Mouse (Mus musculus) skeletal muscle tissue, postnatal 0 days (tissue): ENCODE measurements around the gene Pgm3. TPM values are rescaled to one million over a fixed set of nuclear protein-coding genes. Genes with fewer than 3 reads are reported as not detected.

ENCODE experiments used
- polyA plus RNA-seq: library from polyadenylated mRNA; unstranded; fragments of >200 nt; fragmentation: Nextera tagmentation; extraction: Ambion mirVana; gene quantifications from 2 replicates; pipeline ENCODE4 v1.2.1, GENCODE M21; 2015

Gene Pgm3
- polyA plus RNA-seq, result 8.9 and 12.0 TPM in 2 replicates

GRCm38 (mm10) chr9:86571540-86572135, at the start of gene Pgm3, which contains the start of gene Rwdd2a:
TSS of gene Pgm3 (minus strand) at chr9:86571842.
TSS of gene Rwdd2a (plus strand) at chr9:86571991.

Other genes with a start within 250 kb of the Pgm3 start
- gene Ube2cbp, start 106.9 kb downstream of the Pgm3 start, polyA plus RNA-seq, result 1.7 and 1.9 TPM in 2 replicates
- gene Dop1a, start 104.7 kb downstream of the Pgm3 start, polyA plus RNA-seq, result 5.5 and 7.8 TPM in 2 replicates
- 1.7 TPM in 2 replicates for gene Rwdd2a, start 149 bp upstream of the Pgm3 start, polyA plus RNA-seq
- 11.1 and 25.5 TPM in 2 replicates for gene Me1, start 124.1 kb upstream of the Pgm3 start, polyA plus RNA-seq
- gene Prss35, start 171.8 kb upstream of the Pgm3 start, polyA plus RNA-seq, result 8.7 and 11.1 TPM in 2 replicates